Mouse (Mus musculus): ENCODE data around the gene Gfer.

DNA sequence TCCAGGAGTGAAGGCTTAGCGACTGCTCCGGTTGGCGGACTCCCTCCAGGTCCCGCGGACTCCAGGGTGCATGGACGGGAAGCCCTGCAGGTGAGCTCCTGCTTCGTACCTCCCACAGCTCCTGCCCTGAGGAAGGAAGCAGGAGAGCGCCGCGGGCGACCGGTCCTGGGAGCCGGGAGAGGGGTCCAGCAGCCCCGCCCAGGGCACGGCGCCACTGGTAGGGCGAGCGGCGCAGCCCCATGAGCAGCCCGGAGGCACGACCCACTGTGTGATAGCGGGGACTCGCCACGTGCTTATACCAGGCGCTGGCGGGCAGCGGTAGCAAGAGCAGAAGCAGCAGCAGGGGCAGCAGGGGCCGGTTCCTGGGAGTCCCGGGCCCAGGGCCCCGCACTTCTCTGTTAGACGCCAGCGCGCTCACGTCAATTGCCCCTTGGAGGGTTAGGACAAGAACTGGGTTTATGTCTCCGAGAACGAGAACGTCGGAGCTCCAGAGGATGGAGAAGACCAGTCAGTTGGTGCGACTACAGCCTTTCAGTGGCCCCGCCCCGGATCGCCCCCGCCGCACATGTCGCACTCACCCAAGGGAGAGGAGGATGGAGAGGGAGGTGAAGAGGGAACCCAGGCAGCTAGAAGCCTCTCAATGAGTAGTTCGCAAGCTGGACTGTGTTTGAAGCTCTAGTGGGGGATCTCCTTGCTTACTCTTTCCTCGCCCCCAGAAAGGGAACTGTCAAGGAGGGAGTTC lies 37.8 kb downstream of the Gfer start, which contains the start of gene Npw:
- no peak for TF ChIP-seq MAX (IDR thresholded peaks at IDR 0.05; ENCODE audit: low read length)
- no peak for TF ChIP-seq TCF12 (IDR thresholded peaks at IDR 0.05; ENCODE audit: low read depth, low read length)
- TF ChIP-seq GABPA (IDR thresholded peaks at IDR 0.05; ENCODE audit: low read depth, low read length): no peak
- TF ChIP-seq GATA1 (IDR thresholded peaks at IDR 0.05; ENCODE audit: low read depth, low read length): no peak
- TF ChIP-seq UBTF (IDR thresholded peaks at IDR 0.05; ENCODE audit: borderline replicate concordance, insufficient read depth, low read depth, low read length): no peak
- TF ChIP-seq POLR2A (IDR thresholded peaks at IDR 0.05; ENCODE audit: control insufficient read depth in 1 of 2, insufficient read depth in 1 of 2, low read depth in 1 of 2, low read length in 2 of 2, poor library complexity in 1 of 2): no peak
- no peak for TF ChIP-seq E2F4 (IDR thresholded peaks at IDR 0.05; ENCODE audit: borderline replicate concordance, low read depth, low read length)
- no peak for TF ChIP-seq ETS1 (IDR thresholded peaks at IDR 0.05; ENCODE audit: low read depth, low read length)
- no peak for TF ChIP-seq ZMIZ1 (IDR thresholded peaks at IDR 0.05; ENCODE audit: low read depth, low read length)
- TF ChIP-seq CTCF (IDR thresholded peaks at IDR 0.05 in 2 of 3, conservative IDR thresholded peaks at IDR 0.05 in 1 of 3; ENCODE audit: control insufficient read depth in 1 of 3, insufficient read depth in 1 of 3, low read depth in 2 of 3, low read length in 3 of 3, poor library complexity in 1 of 3, severe bottlenecking in 1 of 3): no peak
- TF ChIP-seq POLR2AphosphoS2 (IDR thresholded peaks at IDR 0.05; ENCODE audit: low read length): no peak
- TF ChIP-seq NELFE (IDR thresholded peaks at IDR 0.05; ENCODE audit: low read depth, low read length): no peak
- TF ChIP-seq EP300 (IDR thresholded peaks at IDR 0.05; ENCODE audit: low read depth in 1 of 2, low read length in 2 of 2): no peak
- TF ChIP-seq TBP (IDR thresholded peaks at IDR 0.05; ENCODE audit: low read depth, low read length): no peak

Data from MEL (cell line).